Mouse (Mus musculus) right cerebral cortex, postnatal 14 days (tissue): ENCODE data around the gene Gm9833.
"Not testable (repeated sequence)": the region's sequence is repeated elsewhere in the genome, so short reads cannot be mapped to it uniquely, and the experiment has no call there.

ENCODE experiments used
- DNase-seq: peaks from one replicate; pipeline ENCODE4 v3.0.0; 2022

Gm9833 gene

DNA sequence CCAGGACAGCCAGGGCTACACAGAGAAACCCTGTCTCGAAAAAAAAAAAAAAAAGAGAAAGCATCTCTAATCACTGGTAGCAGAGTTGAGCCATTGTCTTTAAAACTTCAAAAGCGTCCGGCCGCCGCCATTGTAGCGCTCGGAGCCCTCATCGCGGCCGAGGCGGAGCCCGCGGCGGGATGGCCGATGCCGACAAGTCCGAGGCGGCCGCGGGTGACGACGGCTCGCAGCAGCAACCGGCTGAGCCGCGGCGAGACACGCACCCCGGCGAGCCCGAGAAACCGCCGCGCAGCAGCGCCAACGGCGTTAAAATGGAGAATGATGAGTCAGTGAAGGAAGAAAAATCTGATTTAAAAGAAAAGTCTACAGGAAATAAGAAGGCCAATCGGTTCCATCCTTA, at the start of gene Gm9833:
Gene Gm9833, plus strand, starts transcription at position 117 of the 400 bp plus-strand sequence.
- DNase-seq: not testable (repeated sequence)

DNA sequence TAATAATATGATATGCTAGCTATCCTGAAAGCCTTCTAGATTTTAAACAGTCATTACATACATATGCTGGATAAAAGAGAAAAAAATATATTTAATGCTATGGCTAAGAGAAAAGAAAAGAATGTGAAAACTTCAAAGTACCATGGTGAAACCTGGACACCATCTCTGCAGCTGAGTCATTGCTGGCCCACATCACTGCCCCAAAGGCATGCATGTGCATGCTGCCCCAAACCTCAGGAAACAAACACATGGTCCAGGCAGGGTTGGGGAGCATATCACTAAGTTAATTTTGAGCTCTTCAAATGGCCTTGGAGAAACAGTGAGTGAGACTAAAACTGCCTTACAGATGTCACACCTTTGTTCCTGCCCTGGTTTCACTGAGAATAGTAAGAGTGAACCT, 17.8 kb upstream of the Gm9833 start:
- no peak for DNase-seq

DNA sequence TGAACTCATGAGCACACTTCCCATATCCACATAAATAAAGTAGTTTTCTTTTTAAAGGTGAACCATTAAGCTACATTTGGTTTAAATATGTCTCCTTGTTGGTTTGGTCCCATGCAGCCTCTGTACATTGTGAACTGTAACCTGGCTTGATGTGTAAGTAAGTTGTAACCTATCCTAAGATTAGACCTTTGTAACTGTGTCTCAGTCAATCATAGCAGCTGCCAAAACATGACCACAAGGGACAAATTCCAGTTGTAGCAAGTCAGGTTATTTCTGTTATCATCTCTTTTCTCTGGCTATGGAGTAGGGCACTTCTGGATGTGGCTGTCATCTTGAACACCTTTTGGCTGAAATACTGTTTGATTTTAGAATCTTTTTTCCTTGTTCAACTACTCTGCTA, 12.1 kb upstream of the Gm9833 start:
- no peak for DNase-seq

DNA sequence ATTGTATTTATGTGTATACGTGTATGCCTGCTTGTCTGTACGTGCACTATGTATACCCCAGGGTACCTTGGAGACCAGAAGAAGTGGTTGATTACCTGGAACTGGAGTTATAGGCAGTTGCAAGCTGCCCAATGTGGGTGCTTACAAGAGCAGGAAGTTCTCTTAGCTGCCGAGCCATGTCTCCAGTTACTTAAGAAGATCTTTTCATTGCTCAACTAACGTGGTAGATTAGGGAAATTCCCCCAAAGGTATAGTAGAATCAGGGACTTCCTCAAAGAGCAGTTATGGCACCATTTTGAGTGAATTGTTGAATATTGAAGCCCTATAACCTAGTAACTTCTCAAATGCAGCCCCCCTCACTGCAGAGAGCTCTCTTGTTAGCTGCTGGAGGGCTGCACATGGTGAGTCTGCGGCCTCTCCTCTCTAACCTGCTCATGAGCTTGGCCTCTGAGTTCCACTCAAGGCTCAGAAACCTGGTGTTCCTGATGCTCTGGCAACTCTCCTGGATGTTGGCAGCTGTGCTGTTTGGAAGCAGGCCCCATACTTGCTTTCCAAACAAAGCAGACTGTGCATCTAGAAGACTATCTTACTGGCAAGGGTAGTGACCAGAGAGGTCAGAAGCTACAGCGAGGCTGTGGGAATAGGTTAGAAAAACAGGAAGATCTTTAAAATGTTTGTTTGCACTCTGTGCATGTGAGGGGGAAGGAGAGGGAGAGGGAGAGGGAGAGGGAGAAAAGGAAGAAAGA, 10.6 kb upstream of the Gm9833 start:
- no peak for DNase-seq

DNA sequence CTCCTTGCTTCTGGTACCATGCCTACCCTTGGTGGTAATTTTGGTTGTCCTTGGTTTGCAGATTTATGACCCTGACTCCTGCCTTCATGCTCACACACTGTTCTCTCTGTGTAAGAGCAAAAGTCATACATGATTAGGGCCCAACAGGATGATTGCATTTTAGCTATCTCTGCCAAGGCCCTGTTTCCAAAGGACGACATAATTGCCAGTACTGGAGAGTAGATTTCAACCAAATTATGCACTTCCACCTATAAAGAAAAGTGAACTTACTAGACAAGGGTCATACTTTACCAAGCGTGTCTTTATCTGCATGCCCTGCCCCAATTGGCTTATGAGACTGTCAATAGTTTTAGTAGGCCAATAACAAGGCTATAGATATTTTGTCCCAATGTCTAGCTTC, 9.8 kb upstream of the Gm9833 start:
- no peak for DNase-seq

DNA sequence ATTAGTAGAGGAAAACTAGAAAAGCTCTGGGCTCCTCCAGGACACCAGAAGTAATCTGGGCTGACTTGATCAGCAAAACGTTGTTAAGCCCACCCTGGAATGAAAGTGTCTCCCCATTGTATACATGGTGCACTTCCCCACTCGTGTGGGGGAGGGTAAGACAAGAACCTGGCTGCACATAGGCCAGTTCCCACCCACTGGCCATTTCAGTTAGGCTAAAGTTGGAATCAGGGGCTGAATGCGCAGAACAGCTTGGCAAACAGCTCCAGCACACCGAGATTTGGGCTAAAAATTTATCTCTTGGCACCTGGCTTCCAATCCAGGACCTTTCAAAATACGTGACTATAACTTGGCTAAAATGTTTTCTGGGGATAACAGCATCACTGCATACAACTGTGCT, 6.6 kb upstream of the Gm9833 start:
- no peak for DNase-seq

DNA sequence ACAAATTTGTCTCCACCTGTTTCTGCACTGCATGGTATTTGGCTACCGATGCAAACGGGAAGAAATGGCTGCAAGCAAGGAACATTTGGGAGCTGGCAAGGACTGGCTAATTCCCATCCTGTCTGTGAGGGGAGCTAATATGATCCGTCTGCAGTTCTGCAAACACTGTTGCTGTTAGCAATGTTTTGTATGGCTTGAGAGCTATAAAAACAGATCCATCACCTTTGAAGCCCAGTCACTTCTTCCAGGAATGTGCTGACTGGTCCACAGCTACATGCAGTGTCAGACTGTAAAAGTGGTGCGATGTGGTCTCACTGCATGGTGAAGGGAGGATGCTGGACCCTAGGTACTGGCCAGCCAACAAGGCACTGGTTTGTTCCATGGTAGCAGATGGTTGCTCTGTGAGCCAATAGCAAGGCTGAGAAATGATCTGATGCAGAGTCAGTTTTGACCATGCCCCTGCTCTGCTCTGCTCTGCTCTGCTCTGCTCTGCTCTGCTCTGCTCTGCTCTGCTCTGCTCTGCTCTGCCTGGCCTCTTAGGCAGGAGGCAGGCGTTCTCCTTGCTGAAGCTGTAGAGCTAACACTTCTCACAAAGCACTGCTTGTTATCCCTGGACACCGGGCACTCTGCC, 5.9 kb upstream of the Gm9833 start:
- DNase-seq: peak; percentile 11

DNA sequence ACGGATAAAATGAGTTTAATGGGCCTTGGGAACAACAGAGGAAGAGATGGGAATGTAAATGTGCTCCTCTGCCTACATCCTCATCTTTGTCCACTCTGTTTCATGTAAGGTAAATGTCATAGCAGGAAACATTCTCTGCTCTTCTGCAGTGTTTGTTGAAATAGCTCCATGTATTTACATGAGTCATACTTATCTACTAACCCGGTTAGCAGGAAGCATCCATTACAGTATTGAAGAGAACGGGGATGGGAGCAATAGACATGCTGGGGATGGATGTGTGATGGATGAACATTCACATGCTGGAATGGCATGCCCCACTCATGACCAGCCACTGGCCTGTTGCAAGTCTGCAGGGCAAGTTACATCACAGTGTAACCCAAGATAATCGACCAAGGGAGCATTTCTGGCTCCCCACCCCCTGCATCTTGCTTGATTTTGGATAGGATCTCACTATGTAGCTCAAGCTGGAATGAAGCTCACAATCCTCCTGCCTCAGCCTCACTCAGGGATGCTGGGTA, 5.3 kb upstream of the Gm9833 start:
- DNase-seq: no peak

DNA sequence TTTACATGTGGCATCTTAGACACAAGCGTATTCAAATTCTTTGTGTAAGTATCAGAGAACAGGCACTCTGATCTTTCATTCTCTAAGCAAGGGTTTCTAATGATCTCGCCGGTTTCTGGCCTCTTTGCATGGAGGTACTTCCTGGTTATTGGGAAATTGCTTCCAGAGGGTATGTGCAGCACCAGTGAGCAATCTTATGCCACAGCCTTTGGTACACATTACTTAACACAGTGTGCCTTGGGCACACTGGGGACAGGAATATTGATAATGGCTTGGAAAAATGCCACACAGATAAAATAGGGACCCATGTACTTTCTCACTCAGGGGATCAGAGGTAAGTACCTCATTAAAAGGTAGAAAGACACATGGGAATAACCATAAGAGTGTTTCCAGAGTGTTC, 3.8 kb upstream of the Gm9833 start:
- DNase-seq: no peak

DNA sequence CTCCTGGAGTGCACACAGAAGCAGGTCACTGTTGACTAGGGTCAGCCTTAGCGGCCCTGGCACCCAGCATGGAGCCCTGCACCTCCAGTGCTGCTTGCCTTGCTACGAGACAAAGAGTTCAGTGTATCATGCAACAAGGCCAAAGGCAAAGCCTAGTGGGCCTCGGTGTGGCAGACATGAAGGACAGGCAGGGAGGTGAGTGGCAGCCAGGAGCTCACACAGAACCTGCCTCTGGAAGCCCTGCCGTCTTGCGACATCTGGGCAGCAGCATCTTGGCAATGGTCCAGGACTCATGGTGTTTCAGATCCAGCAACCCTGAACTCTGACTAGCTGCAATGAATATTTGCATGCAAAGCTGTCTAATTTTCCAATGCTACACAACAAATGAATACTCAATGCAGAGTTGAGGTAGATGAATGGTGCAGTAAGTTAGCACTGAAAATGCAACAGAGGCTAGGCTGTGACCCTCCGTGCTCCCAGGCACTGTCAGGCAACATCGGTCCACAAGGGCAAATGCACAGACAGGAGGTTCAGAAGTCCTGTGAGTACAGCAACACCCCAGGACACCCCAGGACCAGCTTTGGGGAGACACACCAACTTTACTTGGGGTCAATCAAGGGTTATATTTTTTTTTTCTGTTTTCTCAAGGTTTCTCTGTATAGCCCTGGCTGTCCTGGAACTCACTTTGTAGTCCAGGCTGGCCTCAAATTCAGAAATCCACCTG, 2.4 kb upstream of the Gm9833 start:
- DNase-seq: no peak

DNA sequence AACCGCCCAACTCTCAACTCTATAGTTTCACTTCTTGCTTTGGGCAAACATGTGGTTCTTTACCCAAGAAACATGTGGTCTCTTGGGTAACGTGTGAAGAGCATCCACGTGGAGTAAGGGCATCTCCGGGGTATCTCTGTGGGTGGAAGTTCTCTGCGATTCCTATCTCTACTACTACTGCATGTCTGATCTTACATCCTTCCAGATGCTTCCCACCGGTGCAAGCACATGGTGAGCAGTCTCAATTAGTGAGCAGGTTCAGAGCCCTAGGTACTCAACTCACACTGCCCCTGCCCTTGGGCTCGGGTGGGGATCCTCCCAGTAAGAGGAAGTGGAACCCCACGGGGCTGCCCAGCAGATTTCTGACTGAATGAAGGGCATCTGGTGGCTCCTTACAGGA, 399 bp upstream of the Gm9833 start:
- DNase-seq: no peak

DNA sequence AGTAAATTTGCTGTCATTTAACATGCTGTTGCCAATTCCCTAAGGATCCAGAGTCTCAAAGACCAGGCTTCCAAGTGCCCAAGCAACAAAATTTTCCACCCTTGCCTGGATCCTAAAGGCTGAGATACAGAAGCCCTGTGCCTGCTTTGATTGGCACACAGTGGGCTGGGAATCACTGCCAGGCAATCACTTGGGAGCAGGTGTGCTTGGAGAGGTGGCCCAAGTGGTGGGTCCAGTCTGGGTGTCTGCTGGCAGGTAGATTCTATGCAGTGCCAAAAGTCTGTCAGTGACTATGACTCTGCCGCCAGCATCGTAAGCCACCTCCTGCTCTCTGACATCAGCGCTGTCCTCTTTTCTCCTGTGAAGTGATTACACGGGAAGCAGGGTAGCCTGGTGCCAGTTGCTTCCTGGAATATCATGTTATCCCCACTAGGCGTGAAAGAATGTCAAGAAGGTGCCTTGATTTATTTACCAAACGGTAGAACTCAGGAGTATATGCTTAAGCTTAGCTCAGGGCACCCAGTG, 3.8 kb downstream of the Gm9833 start:
- no peak for DNase-seq

DNA sequence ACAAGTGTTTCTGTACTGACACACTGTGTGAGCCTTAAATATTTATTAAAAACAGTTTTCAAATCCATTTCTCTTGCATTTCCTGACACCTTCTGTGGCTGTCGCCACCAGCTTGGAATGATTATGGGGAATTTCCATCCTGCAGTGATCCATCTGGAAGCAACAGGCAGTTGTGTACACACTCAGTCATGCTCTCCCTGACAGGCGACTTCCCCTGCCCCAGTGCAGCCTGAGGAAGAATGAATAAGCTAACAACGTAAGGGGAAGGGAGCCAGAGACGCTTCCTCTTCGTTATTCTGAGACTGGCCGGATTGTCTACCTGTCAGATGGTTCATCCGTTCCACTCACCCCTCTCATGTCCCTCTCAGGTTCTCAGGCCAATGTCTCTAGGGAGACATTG, 4.6 kb downstream of the Gm9833 start:
- DNase-seq: no peak

DNA sequence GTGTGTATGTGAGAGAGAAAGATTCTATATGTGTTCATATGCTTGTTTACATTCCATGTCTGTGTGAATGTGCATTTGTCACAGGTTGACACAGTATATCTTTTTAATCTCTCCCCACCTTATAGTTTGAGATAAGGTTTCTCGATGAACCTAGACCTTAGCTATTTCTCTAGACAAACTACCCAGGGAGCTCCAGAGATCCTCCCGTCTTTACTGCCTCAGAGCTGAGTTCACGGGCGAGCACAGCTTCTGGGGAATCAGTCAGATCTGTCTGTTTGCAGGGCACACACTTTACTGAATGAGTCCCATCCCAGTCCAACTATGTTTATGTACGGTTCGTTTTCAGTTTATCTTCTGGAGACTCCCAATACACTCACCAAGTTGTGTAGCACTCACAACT, 5.0 kb downstream of the Gm9833 start:
- no peak for DNase-seq

DNA sequence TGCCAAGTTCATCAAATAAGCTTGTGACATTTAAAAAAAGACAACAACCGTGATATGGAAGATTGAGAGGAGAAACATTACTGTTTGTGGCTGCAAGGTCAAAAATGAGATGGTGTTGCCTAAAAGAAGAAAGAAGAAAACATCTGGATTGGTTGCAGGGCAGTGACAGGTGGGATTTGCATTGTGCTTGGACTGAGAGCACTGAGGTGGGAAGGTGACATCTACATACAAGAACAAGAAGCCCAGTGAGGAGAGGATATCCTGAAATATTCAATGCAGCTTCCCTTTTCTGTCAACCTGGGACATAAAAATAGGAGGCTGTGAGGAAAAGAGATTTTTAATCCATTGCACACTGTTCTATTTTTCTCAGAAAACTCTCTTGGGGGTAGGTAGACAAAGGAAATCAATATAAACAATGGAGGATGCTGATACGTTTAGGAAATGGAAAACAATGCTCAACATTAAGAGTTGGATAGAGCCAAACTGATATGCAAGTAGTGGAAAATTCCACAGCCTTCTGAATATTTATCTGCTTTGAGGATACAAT, 7.2 kb downstream of the Gm9833 start:
- no peak for DNase-seq

DNA sequence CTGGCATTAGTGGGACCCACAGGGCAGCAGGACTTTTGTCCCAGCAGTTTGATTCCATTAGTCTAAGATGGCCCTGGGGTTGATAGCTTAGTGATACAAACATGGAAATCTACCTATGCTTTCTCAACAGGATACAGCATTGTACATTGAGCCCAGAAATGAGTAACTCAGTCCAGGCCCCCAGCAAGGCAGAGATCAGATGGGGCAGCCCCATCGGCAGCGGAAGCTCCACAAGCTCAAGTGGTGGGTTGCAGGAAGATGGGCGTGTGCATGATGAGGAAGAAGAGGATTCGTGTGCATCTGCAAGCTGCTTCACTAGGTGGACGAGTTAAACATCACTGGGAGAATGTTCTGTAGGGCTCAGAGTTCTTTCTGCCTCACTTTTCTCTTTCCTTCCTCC, 11.8 kb downstream of the Gm9833 start:
- DNase-seq: no peak

DNA sequence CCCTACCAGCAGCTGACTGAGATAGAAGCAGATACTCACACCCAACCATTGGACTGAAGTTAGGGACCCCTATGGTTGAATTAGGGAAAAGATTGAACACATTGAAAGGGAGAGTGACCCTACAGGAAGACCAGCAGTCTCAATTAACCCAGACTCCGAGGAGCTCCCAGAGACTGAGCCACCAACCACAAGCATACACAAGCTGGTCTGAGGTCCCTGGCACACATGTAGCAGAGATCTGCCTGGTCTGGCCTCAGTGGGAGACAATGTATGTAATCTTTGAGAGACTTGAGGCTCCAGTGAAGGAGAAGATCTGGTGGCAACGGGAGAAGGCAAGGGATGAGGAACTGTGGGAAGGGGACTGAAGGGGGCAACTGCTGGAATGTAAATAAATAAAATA, 23.7 kb downstream of the Gm9833 start:
- no peak for DNase-seq

DNA sequence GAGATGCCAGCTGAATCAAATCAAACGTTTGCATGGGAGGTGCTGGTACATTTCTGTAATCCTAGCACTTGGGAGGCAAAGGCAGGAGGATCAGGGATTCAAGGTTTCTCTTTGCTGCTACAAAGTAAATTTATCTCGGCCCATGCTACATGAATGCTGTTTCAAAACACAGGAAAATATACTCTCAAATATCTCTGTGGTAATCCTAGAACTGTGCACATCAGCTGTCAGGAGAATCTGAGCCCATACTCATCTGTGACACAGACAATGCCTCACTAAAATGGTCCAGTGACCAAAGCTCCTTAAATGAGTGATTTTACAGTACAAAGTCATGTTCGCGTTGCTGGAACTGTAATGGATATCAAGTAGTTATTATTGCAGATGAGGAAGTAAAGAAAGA, 24.3 kb downstream of the Gm9833 start:
- no peak for DNase-seq

DNA sequence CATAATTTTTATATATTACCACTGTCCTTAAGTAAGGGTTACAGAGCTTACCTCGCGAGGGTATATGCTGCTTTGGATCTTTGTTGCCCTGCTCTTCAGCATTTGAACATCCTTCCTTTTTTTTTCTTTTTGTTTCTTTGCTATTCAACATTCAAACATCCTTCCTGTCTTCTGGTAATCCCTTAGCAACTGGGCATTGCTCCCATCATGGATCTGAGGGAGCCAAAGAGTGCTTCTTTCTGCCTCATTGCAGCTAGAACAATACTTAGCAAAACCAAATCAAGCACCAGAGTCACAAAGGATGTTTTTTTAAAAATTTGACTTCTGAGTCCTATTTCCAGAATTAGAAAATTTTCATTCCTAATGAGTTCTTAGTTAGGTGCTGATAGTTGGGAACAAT, 24.8 kb downstream of the Gm9833 start:
- DNase-seq: no peak

DNA sequence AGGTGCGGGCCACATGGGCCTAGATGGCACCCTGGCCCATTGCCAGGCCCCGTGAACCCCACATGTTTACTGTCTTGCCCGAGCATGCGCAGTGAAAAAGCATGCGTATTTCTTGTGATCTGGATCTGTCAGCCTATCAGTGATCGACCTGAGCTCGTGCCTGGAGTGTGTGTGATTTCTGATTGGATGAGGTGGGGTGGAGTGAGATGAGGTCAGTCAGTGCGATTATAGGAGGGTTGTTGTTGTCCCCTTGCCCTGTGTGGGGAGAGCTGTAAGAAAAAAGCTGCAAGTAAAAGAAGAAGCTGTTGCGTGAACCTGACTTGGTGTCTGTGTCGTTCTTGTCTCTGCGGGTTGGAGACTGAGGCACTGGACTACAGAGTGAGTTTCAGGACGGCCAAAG, 28.6 kb downstream of the Gm9833 start:
- no peak for DNase-seq

DNA sequence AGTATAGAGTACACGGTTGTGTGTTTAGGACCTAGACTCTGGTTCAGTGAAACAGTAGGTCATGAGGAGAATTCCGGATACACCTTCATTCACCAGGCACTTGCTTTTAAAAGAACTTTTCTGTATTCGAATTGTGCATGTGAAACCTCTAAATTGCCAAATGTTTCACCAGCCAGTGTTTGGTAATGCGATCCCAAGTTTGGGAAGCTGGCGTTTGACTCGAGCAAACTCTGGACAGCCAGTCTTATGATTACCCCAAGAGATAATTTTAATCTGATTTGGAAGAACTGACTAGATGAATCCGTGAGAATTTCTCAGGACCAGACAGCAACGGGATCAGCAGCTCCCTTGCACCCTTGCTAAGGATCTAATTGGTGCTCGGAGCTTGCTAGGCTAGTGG, 33.3 kb downstream of the Gm9833 start:
- no peak for DNase-seq

DNA sequence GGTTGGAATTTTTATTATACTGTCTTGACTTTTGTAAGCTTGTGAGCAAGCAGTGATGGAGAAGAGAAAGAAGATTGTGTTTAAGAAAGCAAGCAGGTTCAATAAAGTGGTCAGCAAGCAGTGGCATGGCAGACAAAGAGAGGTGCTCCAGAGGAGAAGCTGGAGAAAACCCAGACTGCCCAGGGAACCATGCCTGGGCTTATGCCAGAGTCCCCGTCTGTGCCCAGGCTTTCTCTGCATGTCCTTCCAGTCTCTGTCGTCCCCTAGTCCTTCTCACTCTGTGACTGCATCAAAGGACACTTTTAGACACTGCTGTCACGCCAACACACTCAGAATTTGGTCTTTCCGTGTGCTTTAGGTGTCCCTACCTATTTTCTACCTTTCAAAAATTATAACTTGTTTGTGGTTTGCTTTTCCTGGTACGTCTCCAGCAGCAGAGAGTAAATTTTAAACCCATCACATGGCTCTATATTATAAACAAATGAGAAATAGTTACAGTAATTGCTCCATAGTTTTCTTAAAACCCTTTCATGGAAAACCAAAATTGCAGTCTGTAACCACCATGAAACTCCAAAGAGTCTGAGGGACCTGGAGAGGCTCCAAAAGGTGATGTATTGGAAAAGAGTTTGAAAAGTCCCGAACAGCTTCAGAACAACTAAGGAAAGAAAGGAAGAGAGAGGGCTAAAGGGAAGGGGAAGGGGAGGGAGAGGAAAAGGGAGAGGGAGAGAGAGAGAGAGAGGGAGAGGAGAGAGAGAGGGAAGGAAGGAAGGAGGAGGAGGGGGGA, 34.2 kb downstream of the Gm9833 start:
- no peak for DNase-seq

DNA sequence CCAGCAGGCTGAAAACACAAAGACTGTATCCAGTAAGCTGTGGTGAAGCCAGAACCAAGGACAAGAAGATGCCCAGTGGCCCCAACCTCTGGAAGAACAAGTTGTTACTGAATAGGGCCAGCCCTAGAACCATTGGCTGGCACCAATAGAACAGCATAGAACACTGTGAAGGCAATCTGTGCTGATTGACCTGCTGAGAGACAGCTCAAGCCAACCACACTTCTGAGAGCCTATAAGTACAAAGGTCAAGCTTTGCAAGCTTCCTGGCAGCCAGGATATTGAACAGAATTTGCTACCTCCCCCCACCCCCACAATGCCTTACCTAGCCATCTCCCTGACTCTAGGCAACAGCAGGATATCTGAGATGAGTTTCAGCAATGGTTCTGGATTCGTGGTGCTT, 35.7 kb downstream of the Gm9833 start:
- DNase-seq: no peak
